Mouse (Mus musculus) spleen, adult 2 months (tissue): ENCODE measurements around the gene Slc7a5. TPM values are rescaled to one million over a fixed set of nuclear protein-coding genes. Genes with fewer than 3 reads are reported as not detected.
A peak's percentile ranks its signal among the peaks of the same experiment; 100 is the strongest.

Experiments used
- DNase-seq, 2 experiments: peaks; one replicate each; pipeline versions ENCODE4 v3.0.0 to v3.0.0-alpha.2; 2012 to 2021; ENCODE audit warnings: low spot score in 2 of 2, low read depth in 1 of 2
- H3K27ac ChIP-seq: fragments of 200-500 bp; 2 replicates; pipeline ENCODE4 v1.5.1; 2012; ENCODE audit warnings: low read length, inconsistent platforms; ENCODE audit not compliant: insufficient read depth
- H3K27me3 ChIP-seq: fragments of 200-500 bp; 2 replicates; pipeline ENCODE4 v1.6.1; 2012; ENCODE audit warnings: mild to moderate bottlenecking, moderate library complexity, low read length, inconsistent platforms; ENCODE audit not compliant: control insufficient read depth, insufficient read depth
- H3K36me3 ChIP-seq: fragments of 200-500 bp; 2 replicates; pipeline ENCODE4 v1.6.1; 2012; ENCODE audit warnings: mild to moderate bottlenecking, low read length, inconsistent platforms; ENCODE audit not compliant: control insufficient read depth, insufficient read depth
- H3K4me1 ChIP-seq: fragments of 200-500 bp; 2 replicates; pipeline ENCODE4 v1.6.1; 2011; ENCODE audit warnings: inconsistent platforms; ENCODE audit not compliant: control insufficient read depth, insufficient read depth, insufficient read length
- H3K4me3 ChIP-seq: fragments of 200-500 bp; 2 replicates; pipeline ENCODE4 v1.5.1; 2011; ENCODE audit warnings: mild to moderate bottlenecking, inconsistent platforms; ENCODE audit not compliant: insufficient read depth, insufficient read length; ENCODE audit errors: extremely low read depth
- CTCF ChIP-seq: fragments of 200-500 bp; IDR thresholded peaks from 2 replicates; pipeline ENCODE4 v1.5.1; 2011; ENCODE audit warnings: mild to moderate bottlenecking, inconsistent platforms; ENCODE audit not compliant: insufficient read depth, insufficient read length, insufficient replicate concordance; ENCODE audit errors: extremely low read depth
- POLR2A ChIP-seq: fragments of 200-500 bp; IDR thresholded peaks from 2 replicates; pipeline ENCODE4 v1.6.1; 2011; ENCODE audit warnings: low read depth, low read length, inconsistent platforms
- WGBS: fragments of 180-500 bp; shearing (Covaris S2); methylation state at CpG from one replicate; pipeline ENCODE4 v1.1.7; 2018; 5-methylcytosine and 5-hydroxymethylcytosine counted together
- polyA plus RNA-seq: library from polyadenylated mRNA; depleted of rRNA; stranded (reverse); fragments of >200 nt; gene quantifications from 2 replicates; pipeline ENCODE4 v1.2.3, GENCODE M21; 2012

Slc7a5 gene
- polyA plus RNA-seq, 1 experiment, result 45.0 TPM

DNA sequence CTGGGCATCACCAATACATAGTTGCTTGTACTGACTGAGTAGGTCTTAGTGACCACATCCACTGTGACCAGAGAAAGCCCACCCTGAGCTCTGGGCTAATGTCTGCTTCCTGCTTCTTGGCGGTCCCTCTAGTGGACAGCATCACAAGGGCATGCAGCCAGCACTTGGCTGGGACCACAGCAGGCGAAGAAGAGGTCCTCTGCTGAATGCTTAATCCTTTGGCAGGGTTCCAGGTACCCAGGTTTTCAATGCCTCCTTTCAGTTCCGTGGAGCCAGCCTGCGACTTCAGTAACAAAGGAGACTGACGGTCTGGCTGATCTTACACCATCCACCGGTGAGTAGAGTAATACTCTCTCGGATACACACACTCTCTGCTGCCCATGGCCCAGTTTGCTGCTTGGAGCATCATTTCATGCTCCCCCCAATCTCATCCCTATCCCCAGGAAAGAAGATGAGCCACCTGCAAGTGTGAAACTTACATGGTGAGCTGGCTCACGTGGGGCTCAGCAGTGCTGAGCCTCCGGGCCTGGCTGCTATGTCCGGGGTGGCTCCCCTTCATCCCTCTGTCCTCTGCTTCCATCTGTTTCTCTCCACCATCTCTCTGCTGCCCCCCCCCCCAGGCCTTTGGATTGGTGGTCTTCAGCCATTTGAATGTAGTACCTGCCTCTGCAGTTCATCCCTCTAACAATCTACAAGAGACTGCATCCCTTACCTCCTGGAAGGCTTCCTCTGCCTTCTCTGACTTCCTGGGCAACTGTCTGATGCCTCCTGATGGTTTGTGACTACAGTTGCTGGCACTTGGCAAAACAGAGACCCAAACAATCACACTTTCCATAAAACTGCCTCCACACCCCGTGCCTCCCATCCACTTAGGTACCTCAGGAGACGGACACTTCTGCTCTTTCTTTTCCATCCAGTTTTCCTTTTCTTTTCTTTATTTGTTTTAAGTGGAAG is 28.1 kb upstream of the Slc7a5 start:
- no peaks in the 10 kb centered on the region for H3K27me3 ChIP-seq
- no peaks in the 10 kb centered on the region for H3K4me1 ChIP-seq
- WGBS, result 77% methylated on average over 12 of the region's 12 CpGs
- no peak for DNase-seq
- H3K27ac ChIP-seq, result no peak overlapping the region
- no peaks in the 10 kb centered on the region for H3K36me3 ChIP-seq
- no peak overlapping the region for H3K4me3 ChIP-seq
- no peak for TF ChIP-seq CTCF
- no peak for TF ChIP-seq POLR2A

DNA sequence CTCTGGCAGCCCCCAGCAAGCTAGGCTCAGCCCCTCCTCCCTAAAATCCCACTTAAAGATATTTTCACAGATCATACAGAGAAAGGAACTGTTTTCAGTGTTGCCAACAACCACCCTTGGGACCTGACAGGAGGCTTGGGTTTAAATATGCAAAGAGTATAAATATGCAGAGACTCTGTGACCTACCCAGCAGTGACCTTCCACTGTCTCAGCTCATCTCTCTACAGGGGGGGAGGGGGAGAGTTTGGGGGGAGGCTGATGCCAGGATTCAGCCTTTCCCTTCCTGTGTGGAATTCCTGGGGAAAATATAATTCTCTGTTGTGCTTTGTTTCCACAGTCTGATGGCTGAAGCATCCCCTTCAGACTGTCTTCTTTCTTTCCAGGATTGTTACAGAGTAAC is 27.4 kb upstream of the Slc7a5 start:
- no peak overlapping the region for H3K4me3 ChIP-seq
- no peak overlapping the region for H3K27ac ChIP-seq
- DNase-seq, result no peak
- H3K27me3 ChIP-seq, result no peaks in the 10 kb centered on the region
- H3K4me1 ChIP-seq, result no peaks in the 10 kb centered on the region
- TF ChIP-seq POLR2A, result no peak
- no peak for TF ChIP-seq CTCF
- H3K36me3 ChIP-seq, result no peaks in the 10 kb centered on the region

DNA sequence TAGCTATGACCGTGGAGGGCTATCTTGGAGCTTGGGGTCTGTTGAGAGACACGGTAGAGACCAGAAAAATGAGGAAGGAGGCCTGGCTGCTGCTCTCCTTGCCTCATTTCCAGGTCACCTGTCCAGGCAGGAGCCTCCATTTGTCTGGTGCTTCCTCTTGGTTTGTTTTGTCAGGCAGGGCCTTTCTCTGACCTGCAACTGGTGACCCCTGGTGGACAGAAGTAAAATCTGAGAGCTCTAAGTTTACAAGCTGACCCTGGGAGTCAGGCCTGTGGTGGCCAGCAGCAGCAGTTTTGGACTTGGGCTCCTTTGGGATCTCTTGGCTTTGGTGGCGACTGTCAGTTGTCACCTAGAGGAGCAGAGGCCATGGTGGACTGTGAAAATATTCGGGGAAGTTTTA is 27.0 kb upstream of the Slc7a5 start:
- TF ChIP-seq CTCF, result no peak
- no peak for TF ChIP-seq POLR2A
- no peak overlapping the region for H3K27ac ChIP-seq
- peak in 1 of 2 experiments; percentile 22 for DNase-seq
- H3K36me3 ChIP-seq, result no peaks in the 10 kb centered on the region
- 50% methylated on average over 4 of the region's 4 CpGs for WGBS
- no peaks in the 10 kb centered on the region for H3K27me3 ChIP-seq
- H3K4me3 ChIP-seq, result no peak overlapping the region
- H3K4me1 ChIP-seq, result no peaks in the 10 kb centered on the region

DNA sequence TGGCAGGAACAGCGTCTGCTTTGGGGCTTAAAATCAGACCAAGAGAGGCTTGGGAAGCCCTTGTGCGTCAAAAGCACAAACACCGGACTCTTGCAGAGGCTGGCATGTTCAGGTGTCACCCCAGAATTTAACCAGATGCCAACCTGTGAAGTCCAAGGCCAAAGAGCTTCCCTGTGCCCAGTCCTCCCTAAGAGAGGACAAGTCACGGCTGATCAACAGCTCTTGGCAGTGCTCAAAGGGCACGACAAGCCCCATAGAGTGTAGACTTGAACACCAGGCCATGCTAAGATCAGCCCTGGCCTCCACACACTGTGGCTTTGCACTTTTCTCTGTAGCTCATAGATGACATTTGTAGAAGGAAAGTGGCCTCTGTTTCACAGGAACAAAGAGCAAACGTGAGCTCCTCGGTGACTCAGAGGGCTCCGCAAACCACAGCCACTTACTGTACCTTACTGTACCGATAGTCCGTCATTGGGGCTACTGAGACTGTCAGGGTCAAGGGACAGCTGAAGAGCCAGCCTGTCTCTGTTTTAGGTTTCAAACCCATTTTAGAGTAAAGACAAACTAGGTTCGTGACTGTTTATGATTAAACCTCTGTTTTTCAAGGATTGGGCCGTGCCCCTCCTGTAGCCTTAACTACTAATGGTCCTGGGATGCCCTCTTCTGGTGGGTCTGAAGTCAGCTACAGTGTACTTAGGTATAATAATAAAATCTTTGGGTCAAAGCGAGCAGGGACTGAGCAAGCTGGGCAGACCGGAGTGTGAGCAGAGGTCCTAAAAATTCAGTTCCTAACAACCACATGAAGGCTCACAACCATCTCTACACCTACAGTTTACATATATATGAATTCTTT is 25.4 kb upstream of the Slc7a5 start:
- H3K4me3 ChIP-seq, result no peak overlapping the region
- DNase-seq, result no peak
- TF ChIP-seq POLR2A (no peak), CTCF (no peak)
- no peak overlapping the region for H3K27ac ChIP-seq
- WGBS, result 88% methylated on average over 14 of the region's 14 CpGs
- no peaks in the 10 kb centered on the region for H3K27me3 ChIP-seq
- H3K4me1 ChIP-seq, result no peaks in the 10 kb centered on the region
- no peaks in the 10 kb centered on the region for H3K36me3 ChIP-seq

DNA sequence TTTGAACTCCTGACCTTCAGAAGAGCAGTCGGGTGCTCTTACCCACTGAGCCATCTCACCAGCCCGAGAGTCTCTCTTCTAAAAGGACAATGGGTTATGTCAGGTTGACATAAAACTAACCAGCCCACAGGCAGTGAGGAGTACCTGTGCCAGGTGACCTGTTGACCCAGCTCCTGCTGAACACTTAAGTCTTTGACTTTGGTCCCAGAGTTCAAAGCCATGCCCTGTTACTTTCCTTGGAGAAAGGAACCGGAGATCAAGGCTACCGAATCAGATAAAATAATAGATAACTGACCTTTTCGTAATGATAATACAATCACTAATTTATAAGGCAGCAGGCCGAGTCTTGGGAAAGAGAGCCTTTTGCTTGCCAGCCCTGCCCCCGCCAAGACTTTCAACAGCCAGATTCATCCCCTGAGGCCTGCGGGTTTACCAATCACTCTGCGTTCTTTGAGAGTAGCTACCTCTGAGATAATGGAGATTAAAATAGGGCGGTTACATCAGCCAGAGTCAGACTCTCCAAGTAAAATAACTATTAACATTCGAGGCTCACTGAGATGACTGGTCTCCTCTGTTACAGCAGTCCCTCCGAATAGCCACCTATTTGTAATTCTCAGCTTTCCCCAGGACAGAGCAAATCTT is 24.7 kb upstream of the Slc7a5 start:
- TF ChIP-seq POLR2A (no peak), CTCF (no peak)
- H3K4me3 ChIP-seq, result no peak overlapping the region
- 87% methylated on average over 12 of the region's 12 CpGs for WGBS
- DNase-seq, result no peak
- no peaks in the 10 kb centered on the region for H3K27me3 ChIP-seq
- H3K36me3 ChIP-seq, result no peaks in the 10 kb centered on the region
- no peaks in the 10 kb centered on the region for H3K4me1 ChIP-seq
- H3K27ac ChIP-seq, result no peak overlapping the region

DNA sequence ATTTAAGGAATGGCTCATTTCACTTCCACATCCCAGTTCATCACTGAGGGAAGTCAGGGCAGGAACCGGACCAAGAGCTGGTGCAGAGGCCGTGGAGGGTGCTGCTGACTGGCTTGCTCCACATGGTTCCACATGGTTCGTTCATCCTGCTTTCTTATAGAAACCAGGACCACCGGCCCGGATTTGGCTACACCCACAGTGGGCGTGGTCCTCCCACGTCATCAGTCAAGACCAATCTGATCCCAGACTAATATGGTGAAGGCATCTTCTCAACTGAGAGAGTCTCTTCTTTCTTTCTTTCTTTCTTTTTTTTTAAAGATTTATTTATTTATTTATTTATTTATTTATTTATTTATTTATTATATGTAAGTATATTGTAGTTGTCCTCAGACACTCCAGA is 24.1 kb upstream of the Slc7a5 start:
- Histone ChIP-seq H3K27ac (no peak overlapping the region), H3K36me3 (no peaks in the 10 kb centered on the region), H3K27me3 (no peaks in the 10 kb centered on the region), H3K4me3 (no peak overlapping the region), H3K4me1 (no peaks in the 10 kb centered on the region)
- 90% methylated on average over 7 of the region's 7 CpGs for WGBS
- no peak for DNase-seq
- no peak for TF ChIP-seq POLR2A
- no peak for TF ChIP-seq CTCF
